Mouse (Mus musculus) heart, adult 2 months (tissue): ENCODE results near the gene Asap2. TPM values are rescaled to one million over a fixed set of nuclear protein-coding genes. Genes with fewer than 3 reads are reported as not detected.

Experiments
- DNase-seq, 2 experiments: peaks; one replicate each; pipeline ENCODE4 v3.0.0; 2021
- H3K27ac ChIP-seq: fragments of 200-600 bp; 2 replicates; pipeline ENCODE4 v1.8.1; 2022
- H3K27me3 ChIP-seq: fragments of 200-500 bp; 2 replicates; pipeline ENCODE4 v1.6.1; 2012; ENCODE audit warnings: mild to moderate bottlenecking, low read length, inconsistent platforms, mixed read lengths; ENCODE audit not compliant: control insufficient read depth, insufficient read depth
- H3K36me3 ChIP-seq: fragments of 200-500 bp; 2 replicates; pipeline ENCODE4 v1.6.1; 2012; ENCODE audit warnings: low read length, inconsistent platforms; ENCODE audit not compliant: control insufficient read depth, insufficient read depth
- H3K4me1 ChIP-seq: fragments of 200-500 bp; 2 replicates; pipeline ENCODE4 v1.6.1; 2011; ENCODE audit warnings: low read length; ENCODE audit not compliant: control insufficient read depth, insufficient read depth
- H3K4me3 ChIP-seq: fragments of 200-600 bp; 2 replicates; pipeline ENCODE4 v1.8.1; 2022
- H3K79me2 ChIP-seq: fragments of 200-500 bp; replicated peaks from 2 replicates; pipeline ENCODE4 v1.6.1; 2012; ENCODE audit warnings: mild to moderate bottlenecking, inconsistent platforms, low read length, moderate library complexity, mixed read lengths; ENCODE audit not compliant: control insufficient read depth, insufficient read depth
- H3K9ac ChIP-seq: fragments of 200-500 bp; 2 replicates; pipeline ENCODE4 v1.6.1; 2012; ENCODE audit warnings: low read depth, mild to moderate bottlenecking, control low read depth, inconsistent platforms, low read length, mixed read lengths
- CTCF ChIP-seq: fragments of 200-600 bp; IDR thresholded peaks from 2 replicates; pipeline ENCODE4 v1.8.1; 2022; ENCODE audit warnings: antibody characterized with exemption, mild to moderate bottlenecking, moderate library complexity
- EP300 ChIP-seq: fragments of 200-500 bp; IDR thresholded peaks from 2 replicates; pipeline ENCODE4 v1.6.1; 2011; ENCODE audit warnings: low read depth, low read length, control low read depth; ENCODE audit not compliant: insufficient read depth
- POLR2A ChIP-seq: fragments of 200-500 bp; IDR thresholded peaks from 2 replicates; pipeline ENCODE4 v1.6.1; 2011; ENCODE audit warnings: mild to moderate bottlenecking, low read depth, low read length, control low read depth; ENCODE audit not compliant: insufficient read depth
- WGBS: fragments of 180-500 bp; shearing (Covaris S2); methylation state at CpG from one replicate; pipeline ENCODE4 v1.1.7; 2018; 5-methylcytosine and 5-hydroxymethylcytosine counted together
- intact Hi-C: fragments of 180-260 bp; cut with DNase I; formaldehyde crosslinking; loops from one replicate; pipeline ENCODE4 v1.15.1; 2025
- polyA plus RNA-seq: library from polyadenylated mRNA; depleted of rRNA; stranded (reverse); fragments of >200 nt; gene quantifications from 2 replicates; pipeline ENCODE4 v1.2.3, GENCODE M21; 2012
- total RNA-seq, 2 experiments: library from RNA; stranded (reverse); gene quantifications; 2 replicates each; pipeline ENCODE4 v1.2.3; 2021

The Asap2 gene
- total and polyA plus RNA-seq, 3 experiments = 8.2 to 11.5 (median 10.3) TPM

DNA sequence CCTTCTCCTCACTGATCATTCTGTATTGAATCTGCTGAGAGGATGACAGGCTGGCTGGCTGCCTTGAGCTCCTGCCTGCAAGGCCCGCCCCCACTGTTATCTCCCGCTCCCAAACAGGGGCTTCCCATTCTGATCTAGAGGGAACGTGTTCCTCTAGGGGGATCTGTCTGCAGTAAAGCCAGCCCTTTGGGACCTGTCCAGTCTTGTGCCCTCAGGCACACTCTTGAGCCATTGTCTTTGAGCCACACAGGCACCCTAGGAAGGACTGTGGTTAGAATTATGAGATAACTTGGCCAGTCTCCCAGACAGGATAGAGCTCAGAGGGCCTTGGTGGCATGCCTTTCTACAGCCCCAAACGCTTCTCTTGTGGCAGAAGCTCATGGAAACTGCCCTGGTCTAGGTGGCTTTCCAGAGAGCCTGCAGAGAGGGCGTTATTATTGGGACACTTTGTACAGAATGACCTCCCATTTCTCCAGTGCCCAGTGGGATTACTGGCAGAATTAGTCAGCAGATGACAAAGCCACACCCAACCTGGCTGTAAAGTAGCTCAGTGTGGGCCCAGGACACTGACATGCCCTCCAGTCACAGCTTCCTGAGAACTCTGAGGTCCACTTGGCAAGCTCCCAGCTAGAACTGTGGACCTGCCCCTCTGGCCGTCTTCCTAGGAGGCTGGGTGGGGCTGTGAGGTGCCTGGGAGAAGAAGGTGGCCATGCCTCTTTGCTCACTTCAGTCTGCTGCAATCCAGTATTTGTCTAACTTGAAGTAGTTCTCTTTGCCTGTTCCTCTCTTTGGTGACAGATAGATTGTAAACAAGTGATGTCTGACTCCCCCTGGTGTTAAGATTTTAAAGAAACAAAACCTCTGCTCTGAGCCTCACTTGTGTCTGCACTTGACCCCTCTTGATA is 237.1 kb downstream of the Asap2 start:
- H3K27me3 ChIP-seq = no peaks in the 10 kb centered on the region
- no peak overlapping the region for H3K4me3 ChIP-seq
- peak overlapping the region; percentile 75 for H3K27ac ChIP-seq
- WGBS = 3% methylated on average over 6 of the region's 6 CpGs
- peak overlapping the region; percentile 6; the same call in 1 of the 2 replicates for H3K9ac ChIP-seq
- TF ChIP-seq POLR2A (no peak), EP300 (peak; percentile 45; the same call in 1 of the 2 replicates), CTCF (peak; percentile 75)
- no peaks in the 10 kb centered on the region for H3K79me2 ChIP-seq
- H3K4me1 ChIP-seq = peaks cover 13% of the 10 kb centered on the region
- intact Hi-C loops = loop anchor here (1.0 to 2.0 kb wide), 2 partner anchors 37 to 116 kb away; no protein-coding TSS in a partner anchor
- peak; percentile 82 to 84 for DNase-seq
- no peaks in the 10 kb centered on the region for H3K36me3 ChIP-seq

DNA sequence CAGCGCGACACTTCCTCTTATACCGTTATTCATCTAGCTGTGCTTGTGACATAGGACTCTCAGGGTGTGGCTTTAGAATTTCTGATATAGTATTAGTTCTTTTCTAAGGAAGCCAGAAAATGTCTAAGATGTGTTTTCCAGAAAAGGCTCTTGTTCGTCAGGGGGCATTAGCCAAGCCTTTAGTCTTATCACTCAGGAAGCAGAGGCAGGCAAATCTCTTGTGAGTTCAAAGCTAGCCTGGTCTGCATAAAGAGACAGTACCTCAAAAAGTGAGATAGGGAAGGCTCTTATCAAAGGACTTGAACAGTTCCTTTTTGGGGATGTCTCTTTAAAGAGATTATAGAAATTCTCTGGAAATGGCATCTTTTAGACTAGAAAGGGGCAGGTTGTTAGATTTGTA is 238.4 kb downstream of the Asap2 start:
- Histone ChIP-seq H3K9ac (no peak overlapping the region), H3K4me1 (peaks cover 13% of the 10 kb centered on the region), H3K36me3 (no peaks in the 10 kb centered on the region; the same call in 1 of the 2 replicates), H3K27me3 (no peaks in the 10 kb centered on the region), H3K79me2 (no peaks in the 10 kb centered on the region), H3K4me3 (no peak overlapping the region), H3K27ac (no peak overlapping the region)
- intact Hi-C loops = loop anchor here (2.0 kb wide), 1 partner anchor 154 kb away; no protein-coding TSS in a partner anchor
- WGBS = 78% methylated on average over 4 of the region's 4 CpGs
- DNase-seq = no peak
- no peak for TF ChIP-seq CTCF
- no peak for TF ChIP-seq EP300
- no peak for TF ChIP-seq POLR2A

DNA sequence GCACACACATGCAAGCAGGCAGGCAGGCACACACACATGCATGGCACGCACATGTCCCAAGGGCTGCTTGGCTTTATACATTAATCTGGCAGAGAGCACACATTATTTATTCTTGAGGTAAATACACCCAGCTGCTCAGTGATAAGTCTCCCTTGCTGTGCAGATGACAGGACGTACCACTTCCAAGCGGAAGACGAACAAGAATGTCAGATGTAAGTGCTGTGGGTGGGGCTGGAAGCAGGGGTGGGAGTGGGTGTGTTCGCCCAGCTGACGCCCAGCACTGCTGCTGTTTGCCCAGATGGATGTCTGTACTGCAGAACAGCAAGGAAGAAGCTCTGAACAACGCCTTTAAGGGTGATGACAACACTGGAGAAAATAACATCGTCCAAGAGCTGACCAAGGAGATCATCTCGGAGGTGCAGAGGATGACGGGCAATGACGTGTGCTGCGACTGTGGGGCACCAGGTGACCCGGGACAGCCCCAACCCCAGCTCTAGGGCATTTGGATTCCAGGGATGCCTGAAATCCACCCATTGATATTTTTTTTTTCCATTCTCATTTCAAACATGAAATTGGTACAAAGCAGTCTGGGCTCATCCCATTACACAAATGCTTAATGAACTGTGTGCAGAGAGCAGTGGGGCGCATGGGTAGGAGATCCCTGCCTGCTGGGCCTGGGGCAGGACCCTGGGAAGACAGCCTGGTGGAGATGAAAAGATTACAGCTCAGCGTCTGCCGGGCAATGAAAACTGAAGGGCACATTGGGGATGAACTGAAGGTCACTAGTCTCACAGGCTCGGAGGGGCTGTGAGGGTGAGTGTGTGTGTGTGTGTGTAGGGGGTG is 239.0 kb downstream of the Asap2 start:
- WGBS = 73% methylated on average over 17 of the region's 17 CpGs
- Histone ChIP-seq H3K27me3 (no peaks in the 10 kb centered on the region), H3K9ac (no peak overlapping the region), H3K4me3 (no peak overlapping the region), H3K4me1 (peaks cover 13% of the 10 kb centered on the region), H3K79me2 (no peaks in the 10 kb centered on the region), H3K27ac (no peak overlapping the region), H3K36me3 (no peaks in the 10 kb centered on the region; the same call in 1 of the 2 replicates)
- DNase-seq = no peak
- TF ChIP-seq EP300 (no peak), CTCF (no peak), POLR2A (no peak)
- intact Hi-C loops = loop anchor here (2.0 kb wide), 1 partner anchor 154 kb away; no protein-coding TSS in a partner anchor

DNA sequence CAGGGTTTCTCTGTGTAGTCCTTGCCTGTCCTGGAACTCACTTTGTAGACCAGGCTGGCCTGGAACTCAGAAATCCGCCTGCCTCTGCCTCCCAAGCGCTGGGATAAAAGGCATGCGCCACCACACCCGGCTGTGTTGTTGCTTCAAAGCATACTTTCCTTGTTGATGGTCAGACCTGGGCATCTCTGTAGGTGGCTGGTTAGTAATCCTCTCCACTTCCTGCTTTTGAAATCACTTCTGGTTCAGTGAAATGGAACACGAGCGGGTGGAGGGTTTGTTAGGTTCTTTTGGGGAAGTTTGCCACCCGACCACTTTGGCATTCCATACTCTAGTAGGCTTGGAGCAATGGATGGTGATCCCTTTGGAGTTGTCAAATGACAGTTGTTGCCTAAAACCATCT is 243.5 kb downstream of the Asap2 start:
- no peaks in the 10 kb centered on the region for H3K4me1 ChIP-seq
- DNase-seq = no peak
- no peaks in the 10 kb centered on the region for H3K27me3 ChIP-seq
- no peak for TF ChIP-seq POLR2A
- TF ChIP-seq EP300 = no peak
- no peak for TF ChIP-seq CTCF
- no peak overlapping the region for H3K4me3 ChIP-seq
- intact Hi-C loops = no loop called here
- no peak overlapping the region for H3K27ac ChIP-seq
- H3K9ac ChIP-seq = no peak overlapping the region
- no peaks in the 10 kb centered on the region for H3K79me2 ChIP-seq
- 83% methylated on average over 7 of the region's 7 CpGs for WGBS
- no peaks in the 10 kb centered on the region; the same call in 1 of the 2 replicates for H3K36me3 ChIP-seq

DNA sequence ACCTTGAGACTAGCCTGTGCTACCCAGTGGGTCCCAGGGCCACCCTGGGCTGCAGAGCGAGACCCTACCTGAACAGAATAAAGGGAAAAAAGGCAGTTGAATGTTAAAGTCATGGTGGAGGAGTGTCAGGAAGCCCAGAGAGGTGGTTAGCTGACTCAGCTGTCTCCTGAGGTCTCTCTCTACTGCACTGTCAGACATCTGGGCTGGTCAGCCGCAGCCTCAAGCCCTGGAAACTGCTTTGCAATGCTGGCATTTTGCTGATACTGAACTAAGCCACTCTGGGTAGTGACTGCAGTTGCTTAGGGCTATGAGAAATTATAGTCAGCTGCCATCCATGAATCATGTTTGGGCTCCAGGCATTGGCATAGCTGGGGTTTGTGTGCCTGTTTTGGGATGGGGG is 244.3 kb downstream of the Asap2 start:
- Histone ChIP-seq H3K9ac (no peak overlapping the region), H3K4me3 (no peak overlapping the region), H3K79me2 (no peaks in the 10 kb centered on the region), H3K4me1 (no peaks in the 10 kb centered on the region), H3K36me3 (no peaks in the 10 kb centered on the region; the same call in 1 of the 2 replicates), H3K27me3 (no peaks in the 10 kb centered on the region), H3K27ac (no peak overlapping the region)
- TF ChIP-seq CTCF (no peak), EP300 (no peak), POLR2A (no peak)
- 92% methylated on average over 2 of the region's 2 CpGs for WGBS
- intact Hi-C loops = no loop called here
- DNase-seq = no peak
